Mouse (Mus musculus): ENCODE results near the gene Camk1d.

- TF ChIP-seq CTCF (IDR thresholded peaks at IDR 0.05; ENCODE audit: low read depth, low read length) (no peak), GATA1 (IDR thresholded peaks at IDR 0.05; ENCODE audit: borderline replicate concordance, low read length) (no peak)
Observed at GRCm38 (mm10) chr2:5632355-5632684, 82.0 kb downstream of the Camk1d start.
